Mouse (Mus musculus) thymus, adult 2 months (tissue): Measurements from ENCODE around the gene Nck1.

Experiments
- CTCF ChIP-seq: fragments of 200-500 bp; IDR thresholded peaks from 2 replicates; pipeline ENCODE4 v1.5.1; 2012; ENCODE audit warnings: mild to moderate bottlenecking, control low read depth, low read length, moderate library complexity, borderline replicate concordance; ENCODE audit not compliant: control insufficient read depth, poor library complexity, insufficient read depth; ENCODE audit errors: extremely low read depth
- POLR2A ChIP-seq: fragments of 200-500 bp; IDR thresholded peaks from 2 replicates; pipeline ENCODE4 v1.6.1; 2012; ENCODE audit warnings: mild to moderate bottlenecking, low read length, control low read depth, moderate library complexity; ENCODE audit not compliant: control insufficient read depth, poor library complexity, insufficient read depth; ENCODE audit errors: extremely low read depth

DNA sequence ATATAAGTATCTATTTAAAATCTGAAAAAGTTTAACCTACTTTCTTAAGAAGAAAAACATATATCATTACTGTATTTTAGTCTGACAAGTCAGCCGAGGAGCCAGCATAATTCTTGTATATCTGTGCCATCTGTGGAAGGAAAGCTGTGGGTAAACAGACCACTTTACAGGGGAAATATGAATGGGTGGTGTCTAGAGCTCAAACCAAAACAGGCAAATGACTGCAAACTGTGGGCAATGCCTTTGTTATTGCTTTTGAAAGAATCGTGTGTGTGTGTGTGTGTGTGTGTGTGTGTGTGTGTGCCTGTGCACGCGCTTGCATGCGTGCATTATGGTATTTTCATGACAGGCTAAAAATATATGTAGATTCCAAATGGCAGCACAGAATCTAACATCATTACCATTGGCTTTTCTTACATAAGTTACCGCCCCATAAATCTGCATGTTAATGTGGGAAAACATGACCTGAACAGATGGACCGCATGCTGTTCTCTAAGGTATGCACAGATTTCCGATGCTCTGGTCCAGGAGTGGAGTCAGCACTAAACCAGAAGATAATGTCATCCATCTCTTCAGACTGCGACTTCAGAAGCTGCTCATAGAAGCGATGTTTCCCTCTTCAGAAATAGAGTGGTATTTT, 14.4 kb upstream of the Nck1 start:
- TF ChIP-seq POLR2A, result no peak
- TF ChIP-seq CTCF, result no peak
